ENCODE assay signal across 21 mouse cellular contexts in genomic region chr3:91223157-91223556, GRCm38 (mm10).
DNase-seq lines count a peak whose midpoint lies in the region; ATAC-seq and TF ChIP-seq lines count a peak whose summit lies in the region.
"Had no signal": no experiment of that assay in that cellular context is flagged by ENCODE, and none has a peak within 500 bp of the region (broad histone marks: within the 10 kb centered on the region; RNA-seq: fewer than 3 reads in every experiment).

No protein-coding gene starts in this region.

- no peaks in the 10 kb centered on the region for H3K36me3 ChIP-seq in hindbrain, postnatal 0 days (ENCODE audit: insufficient read depth, low read length)
- H3K36me3 ChIP-seq in hindbrain, embryonic 13.5 days, result no peaks in the 10 kb centered on the region
- no peaks in the 10 kb centered on the region for H3K36me3 ChIP-seq in liver, adult 2 months (ENCODE audit: control insufficient read depth, insufficient read depth, low read length)
- H3K36me3 ChIP-seq in liver, postnatal 0 days (replicated peaks; ENCODE audit: insufficient read depth, low read length), result no peaks in the 10 kb centered on the region
- no peaks in the 10 kb centered on the region for H3K36me3 ChIP-seq in forebrain, embryonic 13.5 days (ENCODE audit: poor library complexity, severe bottlenecking)
- H3K36me3 ChIP-seq: G1E; hindbrain, embryonic 15.5 days; limb, embryonic 12.5 days had no signal

- no peak for TF ChIP-seq POLR2A in liver, adult 2 months (IDR thresholded peaks at IDR 0.05; ENCODE audit: extremely low read depth, insufficient read depth, low read length)
- no peak for TF ChIP-seq POLR2A in cortical plate, adult 2 months (IDR thresholded peaks at IDR 0.05; ENCODE audit: extremely low read depth, insufficient read depth, low read length)

- DNase-seq in hindbrain, postnatal 0 days (ENCODE audit: low spot score), result peak; percentile 48
- peak; percentile 2 for DNase-seq in liver, adult 2 months (ENCODE audit: extremely low read depth, low read depth, low spot score)
- no peak for DNase-seq in liver, postnatal 0 days
- peak; percentile 12 for DNase-seq in Muller cell, postnatal 12 days (ENCODE audit: inconsistent ontology term)
- DNase-seq: adrenal gland, postnatal 25 days; B cell, adult 2 months; cerebellum, postnatal 10 days; kidney, adult 18-20 months; lung, postnatal 10 days; right cerebral cortex, postnatal 14 days; thymus, postnatal 4 days had no signal

- H3K4me1 ChIP-seq in hindbrain, postnatal 0 days (ENCODE audit: insufficient read depth, low read length), result no peaks in the 10 kb centered on the region
- no peaks in the 10 kb centered on the region for H3K4me1 ChIP-seq in hindbrain, embryonic 13.5 days (replicated peaks)
- H3K4me1 ChIP-seq in liver, adult 2 months (ENCODE audit: control insufficient read depth, insufficient read depth, low read length), result no peaks in the 10 kb centered on the region
- H3K4me1 ChIP-seq in liver, postnatal 0 days (ENCODE audit: insufficient read depth), result no peaks in the 10 kb centered on the region
- H3K4me1 ChIP-seq in cortical plate, adult 2 months (ENCODE audit: control insufficient read depth, insufficient read depth, low read length), result no peaks in the 10 kb centered on the region
- H3K4me1 ChIP-seq in forebrain, embryonic 13.5 days, result no peaks in the 10 kb centered on the region
- H3K4me1 ChIP-seq: hindbrain, embryonic 15.5 days; limb, embryonic 12.5 days had no signal

- H3K27ac ChIP-seq in hindbrain, postnatal 0 days, result no peak overlapping the region
- H3K27ac ChIP-seq in hindbrain, embryonic 13.5 days, result no peak overlapping the region
- H3K27ac ChIP-seq in liver, adult 2 months (replicated peaks; ENCODE audit: insufficient read depth, low read depth, low read length), result no peak overlapping the region
- no peak overlapping the region for H3K27ac ChIP-seq in liver, postnatal 0 days (ENCODE audit: low read depth)
- H3K27ac ChIP-seq in cortical plate, adult 2 months (ENCODE audit: insufficient read depth, low read length), result no peak overlapping the region
- no peak overlapping the region for H3K27ac ChIP-seq in forebrain, embryonic 13.5 days
- H3K27ac ChIP-seq: hindbrain, embryonic 15.5 days; limb, embryonic 12.5 days; liver, embryonic 14.5 days had no signal

- peak; percentile 62 for TF ChIP-seq CTCF in hindbrain, postnatal 0 days (IDR thresholded peaks at IDR 0.05; ENCODE audit: low read depth)
- no peak for TF ChIP-seq CTCF in liver, adult 2 months (IDR thresholded peaks at IDR 0.05; ENCODE audit: low read depth, low read length)
- no peak for TF ChIP-seq CTCF in liver, postnatal 0 days (IDR thresholded peaks at IDR 0.05; ENCODE audit: low read depth)
- peak; percentile 13; the same call in 1 of the 2 replicates for TF ChIP-seq CTCF in cortical plate, adult 2 months (IDR thresholded peaks at IDR 0.05; ENCODE audit: extremely low read depth, insufficient read depth, low read length)

- no peak for TF ChIP-seq EP300 in liver, postnatal 0 days (IDR thresholded peaks at IDR 0.05; ENCODE audit: low read depth)

- H3K9ac ChIP-seq in hindbrain, postnatal 0 days (replicated peaks; ENCODE audit: low read length), result no peak overlapping the region
- H3K9ac ChIP-seq in hindbrain, embryonic 13.5 days, result no peak overlapping the region
- H3K9ac ChIP-seq in liver, adult 2 months (ENCODE audit: low read depth, low read length), result no peak overlapping the region
- H3K9ac ChIP-seq in liver, postnatal 0 days (replicated peaks), result no peak overlapping the region
- H3K9ac ChIP-seq in forebrain, embryonic 13.5 days, result no peak overlapping the region
- H3K9ac ChIP-seq: hindbrain, embryonic 15.5 days; limb, embryonic 12.5 days; liver, embryonic 14.5 days had no signal

- no peak overlapping the region for H3K4me2 ChIP-seq in hindbrain, postnatal 0 days (ENCODE audit: low read depth, low read length)
- no peak overlapping the region for H3K4me2 ChIP-seq in hindbrain, embryonic 13.5 days
- H3K4me2 ChIP-seq in liver, postnatal 0 days (ENCODE audit: low read depth, low read length), result no peak overlapping the region
- H3K4me2 ChIP-seq in forebrain, embryonic 13.5 days, result no peak overlapping the region
- H3K4me2 ChIP-seq: heart, embryonic 11.5 days; hindbrain, embryonic 15.5 days; limb, embryonic 12.5 days had no signal

- no peaks in the 10 kb centered on the region for H3K79me2 ChIP-seq in liver, adult 2 months (ENCODE audit: control insufficient read depth, insufficient read depth, low read length)

- no peaks in the 10 kb centered on the region for H3K9me3 ChIP-seq in hindbrain, postnatal 0 days (ENCODE audit: low read length)
- H3K9me3 ChIP-seq in hindbrain, embryonic 13.5 days, result no peaks in the 10 kb centered on the region
- H3K9me3 ChIP-seq in liver, postnatal 0 days (ENCODE audit: low read length), result 0 out of 2 replicates have a peak, but pooled peaks cover 2% of the 10 kb centered on the region
- H3K9me3 ChIP-seq in forebrain, embryonic 13.5 days (replicated peaks), result peaks cover 4% of the 10 kb centered on the region; the same call in 1 of the 2 replicates
- H3K9me3 ChIP-seq: hindbrain, embryonic 15.5 days had no signal

- 57% methylated on average over 3 of the region's 3 CpGs for WGBS in hindbrain, postnatal 0 days
- 61% methylated on average over 3 of the region's 3 CpGs for WGBS in hindbrain, embryonic 13.5 days
- 53% methylated on average over 3 of the region's 3 CpGs for WGBS in liver, adult 2 months
- WGBS in liver, postnatal 0 days (ENCODE audit: insufficient replicate concordance), result 50% methylated on average over 3 of the region's 3 CpGs
- 66% methylated on average over 3 of the region's 3 CpGs for WGBS in forebrain, embryonic 13.5 days

- no peak for ATAC-seq in hindbrain, postnatal 0 days
- ATAC-seq in hindbrain, embryonic 13.5 days (ENCODE audit: low FRiP score), result no peak
- no peak for ATAC-seq in liver, postnatal 0 days
- ATAC-seq in forebrain, embryonic 13.5 days, result no peak
- ATAC-seq: forebrain, embryonic 16.5 days had no signal

- no peaks in the 10 kb centered on the region for H3K27me3 ChIP-seq in hindbrain, postnatal 0 days (ENCODE audit: insufficient read depth, low read length)
- no peaks in the 10 kb centered on the region for H3K27me3 ChIP-seq in hindbrain, embryonic 13.5 days
- no peaks in the 10 kb centered on the region for H3K27me3 ChIP-seq in liver, adult 2 months (ENCODE audit: control insufficient read depth, insufficient read depth, low read length)
- no peaks in the 10 kb centered on the region for H3K27me3 ChIP-seq in liver, postnatal 0 days (ENCODE audit: insufficient read depth, low read length)
- H3K27me3 ChIP-seq in forebrain, embryonic 13.5 days, result no peaks in the 10 kb centered on the region
- H3K27me3 ChIP-seq: hindbrain, embryonic 15.5 days; limb, embryonic 12.5 days had no signal

- H3K4me3 ChIP-seq in hindbrain, postnatal 0 days (ENCODE audit: low read length), result no peak overlapping the region
- no peak overlapping the region for H3K4me3 ChIP-seq in hindbrain, embryonic 13.5 days
- H3K4me3 ChIP-seq in liver, adult 2 months (ENCODE audit: insufficient read depth, low read depth, low read length), result no peak overlapping the region
- H3K4me3 ChIP-seq in liver, postnatal 0 days (ENCODE audit: low read depth, low read length), result no peak overlapping the region
- H3K4me3 ChIP-seq in cortical plate, adult 2 months (ENCODE audit: insufficient read depth, low read length), result no peak overlapping the region
- no peak overlapping the region for H3K4me3 ChIP-seq in forebrain, embryonic 13.5 days
- H3K4me3 ChIP-seq: erythroblast, embryonic 14.5 days; hindbrain, embryonic 15.5 days; limb, embryonic 12.5 days had no signal

Comparison
In these comparisons a context has a peak if more than half of its experiments do, and no peak if none do; other contexts are left out.
1. CTCF ChIP-seq: peak in hindbrain, postnatal 0 days (single experiment) and cortical plate, adult 2 months (single experiment); none in liver, adult 2 months (single experiment) and liver, postnatal 0 days (single experiment).